Mouse (Mus musculus) retina, postnatal 1 day (tissue): ENCODE measurements around the gene Csf2rb2.
A peak's percentile ranks its signal among the peaks of the same experiment; 100 is the strongest.

Experiments used
- DNase-seq: peaks from one replicate; pipeline ENCODE4 v3.0.0-alpha.2; 2012

Gene Csf2rb2

GRCm38 (mm10) chr15:78254751-78255150 lies 50.8 kb downstream of the Csf2rb2 start:
- DNase-seq = peak; percentile 84

- DNase-seq = no peak
Observed at GRCm38 (mm10) chr15:78248410-78248809, 57.1 kb downstream of the Csf2rb2 start.

- no peak for DNase-seq
Observed at GRCm38 (mm10) chr15:78247659-78248058, 57.9 kb downstream of the Csf2rb2 start.

- DNase-seq = no peak
Observed at GRCm38 (mm10) chr15:78246143-78247116, 59.1 kb downstream of the Csf2rb2 start.

- DNase-seq = no peak
Observed at GRCm38 (mm10) chr15:78244695-78245492, 60.6 kb downstream of the Csf2rb2 start, which contains the start of gene Ncf4. Ncf4 (plus strand) TSS chr15:78244801.

GRCm38 (mm10) chr15:78243774-78244173 lies 61.7 kb downstream of the Csf2rb2 start:
- no peak for DNase-seq

- no peak for DNase-seq
Observed at GRCm38 (mm10) chr15:78243061-78243460, 62.5 kb downstream of the Csf2rb2 start.

GRCm38 (mm10) chr15:78241335-78241734 lies 64.2 kb downstream of the Csf2rb2 start:
- DNase-seq = no peak

- no peak for DNase-seq
Observed at GRCm38 (mm10) chr15:78239956-78240617, 65.4 kb downstream of the Csf2rb2 start.

GRCm38 (mm10) chr15:78239453-78239852 lies 66.1 kb downstream of the Csf2rb2 start:
- DNase-seq = peak; percentile 89

- DNase-seq = no peak
Observed at GRCm38 (mm10) chr15:78234823-78235509, 70.6 kb downstream of the Csf2rb2 start.
